Mouse (Mus musculus): ENCODE results near the gene Sirpa. TPM values are rescaled to one million over a fixed set of nuclear protein-coding genes. Genes with fewer than 3 reads are reported as not detected.

The Sirpa gene
- polyA plus RNA-seq, 1 experiment from 2014 or later, result 30.1 TPM

DNA sequence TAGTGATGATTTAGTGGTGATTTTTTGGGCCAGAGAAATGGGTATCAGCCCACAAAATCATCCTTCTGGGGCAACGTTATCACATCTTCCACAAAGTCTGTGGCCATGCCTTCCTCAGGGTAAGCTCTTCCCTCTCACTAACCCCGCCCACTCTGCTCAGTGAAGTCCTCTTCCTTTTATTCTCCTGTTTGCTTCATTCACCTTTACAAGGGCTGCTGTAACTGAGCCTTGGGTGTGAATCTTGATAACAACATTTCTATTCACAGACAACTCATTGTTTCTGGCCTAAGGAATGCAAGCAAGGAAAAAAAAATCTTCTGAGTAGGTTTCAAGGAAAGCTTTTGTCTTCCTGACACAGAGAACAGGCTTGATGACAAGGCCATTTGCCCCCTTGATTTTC, 41.9 kb upstream of the Sirpa start:
- WGBS, result 45% methylated on average over 2 of the region's 2 CpGs
- no peak for ATAC-seq
- no peak overlapping the region for H3K4me2 ChIP-seq (replicated peaks; ENCODE audit: low read depth, low read length)
- H3K4me3 ChIP-seq (ENCODE audit: low read depth, low read length), result no peak overlapping the region
- TF ChIP-seq CTCF (IDR thresholded peaks at IDR 0.05) (no peak), EP300 (IDR thresholded peaks at IDR 0.05) (no peak)
- no peaks in the 10 kb centered on the region for H3K27me3 ChIP-seq (replicated peaks; ENCODE audit: insufficient read depth, low read length)
- H3K9me3 ChIP-seq (ENCODE audit: low read length), result no peaks in the 10 kb centered on the region
- no peak overlapping the region for H3K27ac ChIP-seq (ENCODE audit: low read length)
- H3K9ac ChIP-seq (replicated peaks; ENCODE audit: low read depth), result no peak overlapping the region
- no peaks in the 10 kb centered on the region for H3K4me1 ChIP-seq (ENCODE audit: insufficient read depth, low read depth, low read length)
- H3K36me3 ChIP-seq (ENCODE audit: insufficient read depth, low read length), result no peaks in the 10 kb centered on the region
- DNase-seq (ENCODE audit: low spot score), result no peak

DNA sequence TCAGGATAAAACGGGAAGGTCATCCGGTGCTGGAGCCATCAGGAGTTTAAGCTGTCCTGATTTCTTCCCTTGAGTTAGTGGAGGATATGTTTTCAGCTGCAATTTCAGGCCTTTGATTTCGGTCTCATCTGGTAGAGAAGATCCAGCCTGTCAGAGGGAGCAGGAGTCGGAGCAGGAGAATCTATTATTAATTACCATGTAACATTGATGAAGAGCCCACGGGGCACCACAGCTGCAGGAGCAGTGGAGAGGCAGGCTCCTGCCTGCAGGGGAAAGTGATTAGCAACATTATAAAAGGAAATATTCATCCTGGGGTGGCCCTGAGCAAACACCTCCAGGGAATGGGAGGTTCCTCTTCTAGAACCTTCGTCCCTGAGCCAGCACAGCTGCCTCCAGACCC, 36.6 kb upstream of the Sirpa start:
- Histone ChIP-seq H3K4me2 (replicated peaks; ENCODE audit: low read depth, low read length) (no peak overlapping the region), H3K9me3 (ENCODE audit: low read length) (no peaks in the 10 kb centered on the region), H3K27ac (ENCODE audit: low read length) (no peak overlapping the region), H3K27me3 (replicated peaks; ENCODE audit: insufficient read depth, low read length) (no peaks in the 10 kb centered on the region), H3K36me3 (ENCODE audit: insufficient read depth, low read length) (no peaks in the 10 kb centered on the region), H3K9ac (replicated peaks; ENCODE audit: low read depth) (no peak overlapping the region), H3K4me3 (ENCODE audit: low read depth, low read length) (no peak overlapping the region), H3K4me1 (ENCODE audit: insufficient read depth, low read depth, low read length) (no peaks in the 10 kb centered on the region)
- DNase-seq (ENCODE audit: low spot score), result no peak
- TF ChIP-seq EP300 (IDR thresholded peaks at IDR 0.05) (no peak), CTCF (IDR thresholded peaks at IDR 0.05) (no peak)
- no peak for ATAC-seq
- whole genome bisulfite sequencing, result 70% methylated on average over 6 of the region's 6 CpGs

DNA sequence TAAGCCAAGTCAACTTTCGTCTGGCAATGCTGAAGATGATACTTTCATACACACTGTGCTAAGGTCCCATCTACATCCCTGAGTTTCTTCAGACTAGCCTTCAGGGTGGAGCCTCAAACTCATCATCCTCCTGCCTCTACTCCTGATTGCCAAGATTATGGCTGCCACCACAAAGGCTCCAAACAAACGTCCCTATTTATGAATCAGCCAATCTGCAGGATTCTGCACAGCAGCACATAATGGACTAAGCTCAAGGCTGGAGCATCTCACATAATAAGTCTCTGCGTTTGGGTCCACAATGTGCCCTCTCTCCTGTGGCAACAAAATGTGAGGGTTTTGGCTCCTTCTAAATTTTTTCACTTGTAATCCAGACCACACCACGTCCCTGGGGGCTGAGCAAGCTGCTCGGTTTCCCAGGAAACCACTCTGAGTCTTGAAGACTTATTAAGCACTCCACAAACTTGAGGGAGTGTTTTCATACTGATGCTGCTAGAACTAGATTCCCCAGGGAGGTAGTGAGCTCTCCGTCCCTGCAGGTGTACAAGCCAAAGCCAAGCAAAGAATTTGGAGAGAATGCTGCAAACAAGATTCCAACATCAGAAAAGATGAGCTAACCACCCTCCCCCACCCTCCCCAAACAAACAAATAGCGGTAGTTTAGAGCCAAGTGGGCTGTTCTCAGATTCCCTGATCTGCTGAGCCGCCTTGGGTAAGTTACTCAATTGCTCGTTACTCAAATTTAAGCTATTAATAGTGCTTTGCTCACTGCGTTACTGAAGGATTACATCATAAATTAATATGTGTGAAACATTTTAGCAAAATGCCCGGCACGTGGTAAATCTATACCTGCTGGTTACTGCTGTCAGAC, 34.4 kb upstream of the Sirpa start:
- ATAC-seq (peak; percentile 55), DNase-seq (ENCODE audit: low spot score) (peak; percentile 74)
- Histone ChIP-seq H3K9me3 (ENCODE audit: low read length) (no peaks in the 10 kb centered on the region), H3K4me2 (replicated peaks; ENCODE audit: low read depth, low read length) (no peak overlapping the region), H3K27ac (ENCODE audit: low read length) (no peak overlapping the region), H3K27me3 (replicated peaks; ENCODE audit: insufficient read depth, low read length) (no peaks in the 10 kb centered on the region), H3K9ac (replicated peaks; ENCODE audit: low read depth) (no peak overlapping the region), H3K36me3 (ENCODE audit: insufficient read depth, low read length) (no peaks in the 10 kb centered on the region), H3K4me1 (ENCODE audit: insufficient read depth, low read depth, low read length) (no peaks in the 10 kb centered on the region), H3K4me3 (ENCODE audit: low read depth, low read length) (no peak overlapping the region)
- 35% methylated on average over 12 of the region's 12 CpGs for WGBS
- no peak for TF ChIP-seq CTCF (IDR thresholded peaks at IDR 0.05)
- no peak for TF ChIP-seq EP300 (IDR thresholded peaks at IDR 0.05)

DNA sequence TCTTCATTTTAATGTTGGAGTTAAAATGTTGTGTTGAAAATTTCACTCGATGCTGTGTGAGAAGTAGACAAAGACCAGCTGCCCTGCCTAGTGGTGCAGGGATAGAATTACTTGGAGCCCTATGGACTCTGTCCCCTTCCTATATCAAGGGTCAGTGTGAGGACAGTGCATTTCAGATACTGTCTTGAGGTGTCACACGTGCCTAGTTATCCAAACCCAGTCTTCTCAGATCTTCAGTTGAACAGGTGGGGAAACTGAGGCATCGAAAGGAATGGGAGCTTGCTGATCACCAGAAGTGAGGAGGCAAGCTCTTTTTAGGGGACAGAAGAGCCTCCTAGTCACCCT, 33.8 kb upstream of the Sirpa start:
- Histone ChIP-seq H3K4me1 (ENCODE audit: insufficient read depth, low read depth, low read length) (no peaks in the 10 kb centered on the region), H3K4me3 (ENCODE audit: low read depth, low read length) (no peak overlapping the region), H3K27ac (ENCODE audit: low read length) (no peak overlapping the region), H3K36me3 (ENCODE audit: insufficient read depth, low read length) (no peaks in the 10 kb centered on the region), H3K4me2 (replicated peaks; ENCODE audit: low read depth, low read length) (no peak overlapping the region), H3K27me3 (replicated peaks; ENCODE audit: insufficient read depth, low read length) (no peaks in the 10 kb centered on the region), H3K9ac (replicated peaks; ENCODE audit: low read depth) (no peak overlapping the region), H3K9me3 (ENCODE audit: low read length) (no peaks in the 10 kb centered on the region)
- ATAC-seq (peak; percentile 40; the same call in 1 of the 2 replicates), DNase-seq (ENCODE audit: low spot score) (no peak)
- TF ChIP-seq CTCF (IDR thresholded peaks at IDR 0.05) (no peak), EP300 (IDR thresholded peaks at IDR 0.05) (no peak)
- 56% methylated on average over 3 of the region's 3 CpGs for WGBS

DNA sequence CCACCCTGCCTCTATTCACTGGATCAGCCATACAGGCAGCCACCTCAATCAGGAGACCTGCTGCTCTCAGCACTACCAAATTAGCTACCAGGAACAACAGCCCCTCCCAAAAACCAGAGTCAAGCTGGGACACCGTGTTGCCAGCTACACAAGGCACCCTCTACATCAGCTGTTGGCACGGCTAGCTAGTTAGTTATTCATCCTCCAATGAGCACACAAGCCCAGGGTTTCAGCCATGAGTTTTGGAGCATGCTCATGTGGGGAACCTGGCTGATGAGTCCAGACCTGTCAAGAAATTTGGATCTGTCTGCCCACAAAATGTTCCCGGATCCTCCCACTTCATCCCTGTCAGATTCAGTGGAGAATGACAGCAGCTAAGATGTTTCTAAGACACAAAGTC, 30.8 kb upstream of the Sirpa start:
- TF ChIP-seq CTCF (IDR thresholded peaks at IDR 0.05), result no peak
- TF ChIP-seq EP300 (IDR thresholded peaks at IDR 0.05), result no peak
- no peak overlapping the region for H3K9ac ChIP-seq (replicated peaks; ENCODE audit: low read depth)
- H3K4me1 ChIP-seq (ENCODE audit: insufficient read depth, low read depth, low read length), result no peaks in the 10 kb centered on the region
- H3K27me3 ChIP-seq (replicated peaks; ENCODE audit: insufficient read depth, low read length), result no peaks in the 10 kb centered on the region
- no peaks in the 10 kb centered on the region for H3K9me3 ChIP-seq (ENCODE audit: low read length)
- H3K4me2 ChIP-seq (replicated peaks; ENCODE audit: low read depth, low read length), result no peak overlapping the region
- no peak overlapping the region for H3K27ac ChIP-seq (ENCODE audit: low read length)
- ATAC-seq, result no peak
- no peak for DNase-seq (ENCODE audit: low spot score)
- H3K4me3 ChIP-seq (ENCODE audit: low read depth, low read length), result no peak overlapping the region
- H3K36me3 ChIP-seq (ENCODE audit: insufficient read depth, low read length), result no peaks in the 10 kb centered on the region
- WGBS, result 62% methylated on average over 3 of the region's 3 CpGs

- no peak overlapping the region for H3K4me3 ChIP-seq (ENCODE audit: low read depth, low read length)
- no peak for TF ChIP-seq EP300 (IDR thresholded peaks at IDR 0.05)
- no peak for TF ChIP-seq CTCF (IDR thresholded peaks at IDR 0.05)
- H3K36me3 ChIP-seq (ENCODE audit: insufficient read depth, low read length), result no peaks in the 10 kb centered on the region
- no peak overlapping the region for H3K4me2 ChIP-seq (replicated peaks; ENCODE audit: low read depth, low read length)
- no peaks in the 10 kb centered on the region for H3K9me3 ChIP-seq (ENCODE audit: low read length)
- ATAC-seq, result no peak
- WGBS, result 75% methylated on average over 5 of the region's 5 CpGs
- H3K4me1 ChIP-seq (ENCODE audit: insufficient read depth, low read depth, low read length), result no peaks in the 10 kb centered on the region
- no peaks in the 10 kb centered on the region for H3K27me3 ChIP-seq (replicated peaks; ENCODE audit: insufficient read depth, low read length)
- no peak for DNase-seq (ENCODE audit: low spot score)
- no peak overlapping the region for H3K27ac ChIP-seq (ENCODE audit: low read length)
- H3K9ac ChIP-seq (replicated peaks; ENCODE audit: low read depth), result no peak overlapping the region
Measured at GRCm38 (mm10) chr2:129563944-129564709, 28.5 kb upstream of the Sirpa start.

All from lung, postnatal 0 days (tissue).